Mouse (Mus musculus) T-helper 1 cell (primary cell): ENCODE data around the gene Gpr162.
"Not testable (repeated sequence)": the region's sequence is repeated elsewhere in the genome, so short reads cannot be mapped to it uniquely, and the experiment has no call there.

ENCODE experiments used
- in situ Hi-C: fragments of 300-600 bp; cut with MboI, MseI; formaldehyde crosslinking; loops from one replicate; pipeline ENCODE4 v1.15.1; 2025; ENCODE audit warnings: high pct_unique_total_duplicates

The Gpr162 gene

DNA sequence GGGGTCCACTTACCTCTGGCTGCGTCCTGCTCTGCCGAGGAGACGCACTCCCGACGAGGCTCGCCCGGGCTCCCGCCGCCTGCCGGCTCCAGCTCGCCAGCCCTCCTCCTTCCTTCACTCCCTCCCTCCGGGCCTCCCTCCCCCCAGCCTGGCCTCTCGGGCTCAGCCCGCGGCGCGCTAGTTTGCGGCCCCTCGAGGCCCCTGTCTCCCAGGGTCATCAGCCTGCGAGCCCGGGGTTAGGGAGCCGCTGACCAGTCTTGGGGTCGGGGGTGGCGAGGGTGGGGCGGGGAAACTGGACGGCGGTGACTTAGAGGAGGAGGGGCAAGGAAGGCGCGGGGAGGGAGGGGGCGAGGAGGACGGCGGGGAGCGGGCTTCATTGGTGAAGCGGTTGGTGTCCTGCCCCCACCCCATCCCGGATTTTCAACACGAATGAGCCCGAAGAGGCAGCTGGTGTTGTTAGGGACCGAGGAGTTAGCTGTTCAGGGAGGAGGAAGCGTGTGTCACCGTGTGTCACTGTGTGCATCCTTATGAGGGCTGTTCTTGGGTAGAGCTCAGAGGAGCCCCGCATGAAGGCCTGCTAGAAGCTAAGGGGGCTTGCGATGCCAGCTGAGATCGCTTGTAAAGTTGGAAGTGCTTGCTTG is at the start of gene Gpr162:
Gpr162 (minus strand) TSS at position 326 of the 641 bp plus-strand sequence.
- in situ Hi-C loops = loop anchor here (10.0 kb wide), 1 partner anchor 71 kb away; the partner anchor contains the start of gene Mlf2

DNA sequence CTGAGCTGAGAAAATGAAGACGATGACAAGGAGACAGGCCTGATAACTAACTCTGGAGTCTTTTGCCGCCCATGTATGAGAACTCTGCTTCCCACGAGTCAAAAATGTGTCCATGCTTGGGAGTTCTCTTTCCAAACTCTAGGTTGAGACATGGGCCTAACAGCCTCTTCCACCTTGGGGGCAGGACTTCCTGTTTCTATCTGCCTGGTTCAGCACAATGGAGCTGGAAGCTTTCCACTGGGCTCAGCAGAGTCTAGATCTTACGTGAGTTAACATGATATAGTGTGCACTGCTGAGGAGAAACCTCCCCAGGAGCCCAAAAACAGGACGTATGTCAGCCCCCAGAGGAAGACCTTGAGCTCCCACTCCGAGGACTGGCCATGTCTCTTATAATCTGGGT is 49.4 kb upstream of the Gpr162 start:
- in situ Hi-C loops = no loop called here

- in situ Hi-C loops = no loop called here
Observed at GRCm38 (mm10) chr6:124911533-124912218, 47.9 kb upstream of the Gpr162 start, which contains the start of gene Lag3. TSS of gene Lag3 (minus strand) at chr6:124911705.

GRCm38 (mm10) chr6:124910032-124910431 is 46.2 kb upstream of the Gpr162 start:
- in situ Hi-C loops = no loop called here

GRCm38 (mm10) chr6:124907767-124908166 is 44.0 kb upstream of the Gpr162 start:
- in situ Hi-C loops = no loop called here

DNA sequence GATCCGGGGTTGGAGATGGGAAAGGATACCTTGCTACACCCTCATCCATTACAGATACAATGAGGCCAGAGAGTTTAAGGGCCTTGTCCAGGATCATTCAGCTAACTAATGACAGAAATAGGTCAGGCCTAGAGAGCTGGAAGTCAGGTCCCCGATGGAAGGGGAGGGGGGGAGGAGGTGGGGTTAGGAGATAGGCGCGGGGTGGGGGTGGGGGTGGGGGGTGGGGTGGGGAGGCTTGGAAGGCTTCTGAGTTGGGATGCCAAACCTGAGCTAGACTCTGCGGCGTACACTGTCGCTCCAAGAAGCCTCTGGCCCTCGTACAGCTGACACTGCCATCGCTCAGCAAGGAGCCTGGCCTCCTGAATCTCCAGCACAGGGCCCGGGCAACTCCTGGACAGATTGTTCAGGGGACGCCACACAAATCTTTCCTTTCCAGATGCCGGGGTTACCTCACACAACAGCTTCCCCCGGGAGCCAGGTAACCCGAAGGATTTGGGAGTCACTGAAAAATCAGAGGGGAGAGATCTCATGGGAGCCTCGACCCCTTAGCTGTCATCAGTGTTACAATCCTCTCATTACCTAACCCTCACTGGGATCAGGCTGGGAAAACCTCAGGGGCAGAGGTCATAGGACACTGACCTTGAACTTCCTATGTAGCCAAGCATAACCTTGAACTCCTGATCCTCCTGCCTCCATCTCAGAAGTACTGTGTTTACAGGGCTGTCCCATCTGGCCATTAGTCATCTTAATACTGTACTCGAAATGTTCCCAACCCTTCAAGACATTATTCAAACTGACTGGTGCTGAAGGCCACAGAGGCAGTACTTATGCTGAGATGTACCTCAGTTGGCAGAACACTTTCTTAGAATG is 41.4 kb upstream of the Gpr162 start:
- in situ Hi-C loops = no loop called here

DNA sequence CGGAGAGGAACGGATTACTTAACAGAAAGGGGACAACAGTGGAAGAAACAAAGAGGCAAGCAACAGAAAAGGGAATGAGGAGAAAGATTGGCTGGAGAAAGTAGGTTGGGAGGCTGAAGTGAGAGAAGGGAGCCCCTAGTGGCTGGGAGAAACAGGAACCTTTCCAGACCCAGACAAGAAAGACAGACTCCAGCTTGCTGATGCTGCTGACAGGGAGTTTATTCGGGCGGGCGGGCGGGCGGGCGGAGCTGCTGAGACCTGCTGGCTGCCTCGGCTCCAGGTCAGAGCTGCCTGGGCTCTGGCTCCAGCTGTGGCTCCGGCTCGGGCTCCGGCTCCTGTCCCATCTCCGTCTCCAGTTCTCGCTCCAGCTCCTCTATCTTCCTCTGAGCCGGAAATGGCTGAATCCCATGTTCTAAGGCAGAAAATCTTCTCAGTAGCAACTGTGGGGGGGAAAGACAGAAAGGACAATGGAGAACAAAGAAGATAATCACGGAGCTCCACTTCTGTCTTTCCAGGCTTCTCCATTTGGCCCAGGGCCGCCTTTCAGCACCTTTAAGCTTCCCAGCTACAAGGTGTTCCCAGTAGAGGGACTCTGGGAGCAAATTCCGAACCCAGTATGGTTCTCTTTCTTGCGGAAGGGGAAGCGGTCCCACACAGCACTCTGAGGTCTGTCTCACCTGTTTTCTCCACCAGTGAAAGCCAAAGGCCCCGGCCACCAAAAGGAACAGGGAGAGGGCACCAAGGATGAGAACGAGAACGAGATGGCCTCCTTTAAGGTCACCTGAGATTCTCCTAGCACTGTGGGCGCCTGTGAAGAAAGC is 40.6 kb upstream of the Gpr162 start:
- in situ Hi-C loops = no loop called here

DNA sequence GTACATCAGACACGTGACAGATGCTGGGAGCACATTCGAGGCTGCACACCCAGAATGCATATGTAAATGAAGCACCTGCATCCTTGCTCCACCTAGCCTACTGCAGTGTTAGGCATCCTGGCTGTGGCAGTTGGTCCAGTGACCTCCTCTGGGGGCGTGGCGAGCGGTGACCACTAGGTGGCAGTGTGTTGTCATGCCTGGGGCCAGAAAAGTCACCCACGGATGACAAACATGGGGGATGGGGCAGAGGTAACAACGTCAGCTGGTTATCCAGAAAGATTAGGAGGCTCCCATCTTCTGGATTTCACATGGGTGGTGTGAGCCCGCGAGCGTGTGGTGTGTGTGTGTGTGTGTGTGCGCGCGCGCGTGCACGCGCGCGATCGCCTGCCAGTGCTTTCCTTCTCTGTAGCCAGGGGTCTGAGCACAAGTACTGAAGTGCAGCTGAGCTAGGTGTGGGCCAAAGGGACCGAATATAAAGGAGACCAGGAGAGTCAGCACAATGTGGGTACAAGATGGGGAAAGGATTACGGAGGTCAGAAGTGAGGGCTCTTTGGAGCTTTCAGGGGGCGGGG is 39.9 kb upstream of the Gpr162 start:
- in situ Hi-C loops = no loop called here

DNA sequence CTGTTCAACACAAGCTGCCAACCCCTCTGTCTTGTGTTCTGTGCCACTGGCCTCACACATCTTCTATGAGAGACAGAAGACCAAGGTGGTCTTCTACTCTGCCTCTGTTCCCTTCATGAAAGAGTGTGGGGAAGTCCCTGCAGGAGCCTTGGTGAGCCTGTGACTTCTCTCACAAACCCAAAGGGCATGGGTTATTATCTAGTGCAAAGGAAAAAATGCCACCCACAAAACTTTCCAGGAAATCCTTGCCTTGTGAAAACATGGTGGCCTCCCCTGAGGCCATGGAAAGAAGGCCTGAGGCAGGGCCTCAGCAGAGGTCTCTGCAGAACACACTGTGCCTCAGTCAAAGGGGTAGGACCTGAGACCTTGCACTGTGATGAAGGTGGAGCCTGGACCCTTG is 38.1 kb upstream of the Gpr162 start:
- in situ Hi-C loops = no loop called here

DNA sequence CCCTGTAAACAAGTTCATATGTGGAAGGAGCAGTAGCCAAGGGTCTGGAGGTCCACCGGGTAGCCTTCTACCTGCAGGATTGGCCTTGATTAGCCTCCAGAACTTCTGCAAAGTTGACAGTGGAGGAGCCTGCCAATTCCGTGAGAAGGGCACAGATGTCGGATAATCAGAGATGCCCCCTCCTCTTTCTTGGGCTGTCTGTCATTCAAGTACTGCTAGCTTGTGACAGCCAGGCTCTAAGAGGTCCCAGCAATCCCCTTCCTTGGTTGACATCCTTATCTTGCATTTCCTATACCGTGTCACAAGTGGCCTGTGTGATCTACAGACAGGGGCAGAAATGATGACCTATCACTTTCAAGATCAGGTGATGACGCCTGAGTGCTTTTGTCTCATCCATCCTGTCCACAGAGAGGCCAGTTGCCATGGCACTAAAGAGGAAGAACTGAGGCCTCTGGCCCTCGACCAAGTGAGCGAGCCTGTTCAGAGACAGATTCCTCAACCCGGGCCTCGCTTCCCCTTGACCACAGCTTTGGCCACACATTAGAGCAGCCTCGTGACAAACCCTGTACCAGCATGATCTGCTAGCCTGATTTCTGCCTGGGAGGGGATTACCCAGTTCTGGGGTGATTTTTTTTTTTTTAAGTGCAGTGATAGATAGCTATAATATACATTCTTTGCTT is 37.2 kb upstream of the Gpr162 start:
- in situ Hi-C loops = no loop called here

GRCm38 (mm10) chr6:124900056-124900800 is 36.4 kb upstream of the Gpr162 start:
- in situ Hi-C loops = no loop called here

DNA sequence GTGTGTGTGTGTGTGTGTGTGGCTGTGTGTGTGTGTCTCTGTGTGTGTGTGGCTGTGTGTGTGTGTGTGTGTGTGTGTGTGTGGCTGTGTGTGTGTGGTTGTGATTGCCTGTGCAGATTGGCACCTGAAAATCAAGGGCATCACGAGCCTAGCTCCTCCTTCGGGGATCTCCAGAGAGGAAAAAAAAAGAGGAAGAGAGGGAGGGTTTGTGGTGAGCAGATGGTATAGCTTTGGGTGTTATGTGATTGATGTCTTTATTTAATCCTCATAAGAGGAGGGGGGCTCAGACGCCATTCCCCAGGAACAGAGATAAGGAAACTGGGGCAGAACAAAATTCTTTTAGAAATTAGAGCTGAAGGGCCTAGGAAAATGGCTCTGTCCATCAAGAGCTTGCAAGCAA is 34.6 kb upstream of the Gpr162 start:
- in situ Hi-C loops = no loop called here

GRCm38 (mm10) chr6:124894113-124894512 is 30.3 kb upstream of the Gpr162 start:
- in situ Hi-C loops = not testable (repeated sequence)

- in situ Hi-C loops = no loop called here
Observed at GRCm38 (mm10) chr6:124890997-124891396, 27.2 kb upstream of the Gpr162 start.

GRCm38 (mm10) chr6:124888555-124889125 is 24.9 kb upstream of the Gpr162 start:
- in situ Hi-C loops = no loop called here

DNA sequence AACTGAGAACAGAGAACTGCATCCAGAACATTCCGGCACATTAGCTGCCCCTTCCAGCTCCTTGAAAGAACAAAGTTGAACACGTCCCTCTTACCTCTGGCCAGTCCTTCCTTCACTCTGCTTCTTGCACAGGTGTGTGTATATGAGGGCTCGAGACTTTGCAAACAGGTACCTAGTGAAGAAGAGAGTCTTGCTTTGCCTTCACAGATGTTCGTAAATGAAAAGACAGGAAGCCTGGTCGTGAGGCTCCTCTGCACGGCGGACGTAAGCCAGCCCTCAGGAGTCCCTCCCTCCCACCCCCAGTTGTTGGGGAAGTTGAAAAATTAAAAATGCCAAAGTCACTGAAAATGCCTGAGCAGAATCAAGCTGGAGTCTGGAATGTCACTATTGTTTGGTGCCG is 24.2 kb upstream of the Gpr162 start, which contains the start of gene Cd4:
Cd4 (minus strand) TSS at position 236 of the 400 bp plus-strand sequence.
- in situ Hi-C loops = no loop called here

GRCm38 (mm10) chr6:124885956-124886381 is 22.2 kb upstream of the Gpr162 start:
- in situ Hi-C loops = no loop called here

GRCm38 (mm10) chr6:124884714-124885500 is 21.1 kb upstream of the Gpr162 start:
- in situ Hi-C loops = no loop called here
